Mouse (Mus musculus): ENCODE measurements around the gene P4ha2. TPM values are rescaled to one million over a fixed set of nuclear protein-coding genes. Genes with fewer than 3 reads are reported as not detected.

Gene P4ha2
- total and polyA plus RNA-seq, 3 experiments = 0.22 TPM; not detected in 2

GRCm38 (mm10) chr11:54119740-54120360, 20.0 kb downstream of the P4ha2 start:
- Histone ChIP-seq H3K4me1 (ENCODE audit: insufficient read depth, low read depth, low read length) (no peaks in the 10 kb centered on the region), H3K4me3 (ENCODE audit: low read depth, low read length) (no peak overlapping the region), H3K36me3 (replicated peaks) (no peaks in the 10 kb centered on the region), H3K27me3 (ENCODE audit: insufficient read depth, low read length) (peaks cover 4% of the 10 kb centered on the region; the same call in 1 of the 2 replicates), H3K9me3 (replicated peaks) (no peaks in the 10 kb centered on the region)
- TF ChIP-seq GATA1 (IDR thresholded peaks at IDR 0.05; ENCODE audit: borderline replicate concordance, low read length) = no peak
- no peak for TF ChIP-seq TAL1 (conservative IDR thresholded peaks at IDR 0.05; ENCODE audit: low read depth, low read length)
- no peak for TF ChIP-seq CTCF (IDR thresholded peaks at IDR 0.05; ENCODE audit: low read depth, low read length)
- no peak for TF ChIP-seq POLR2AphosphoS5 (IDR thresholded peaks at IDR 0.05; ENCODE audit: insufficient replicate concordance, low read depth, low read length)
- TF ChIP-seq GATA2 (IDR thresholded peaks at IDR 0.05; ENCODE audit: borderline replicate concordance, low read depth, low read length) = no peak
- no peak for DNase-seq (ENCODE audit: low spot score)
- no peak for ATAC-seq (ENCODE audit: extremely low read depth, insufficient number of reproducible peaks, low FRiP score, poor library complexity, severe bottlenecking)

GRCm38 (mm10) chr11:54122416-54123264, 22.7 kb downstream of the P4ha2 start:
- TF ChIP-seq TAL1 (conservative IDR thresholded peaks at IDR 0.05; ENCODE audit: low read depth, low read length) = no peak
- TF ChIP-seq GATA2 (IDR thresholded peaks at IDR 0.05; ENCODE audit: borderline replicate concordance, low read depth, low read length) = no peak
- TF ChIP-seq GATA1 (IDR thresholded peaks at IDR 0.05; ENCODE audit: borderline replicate concordance, low read length) = no peak
- no peak for TF ChIP-seq CTCF (IDR thresholded peaks at IDR 0.05; ENCODE audit: low read depth, low read length)
- no peak for TF ChIP-seq POLR2AphosphoS5 (IDR thresholded peaks at IDR 0.05; ENCODE audit: insufficient replicate concordance, low read depth, low read length)
- Histone ChIP-seq H3K36me3 (replicated peaks) (no peaks in the 10 kb centered on the region), H3K4me1 (ENCODE audit: insufficient read depth, low read depth, low read length) (no peaks in the 10 kb centered on the region), H3K27me3 (ENCODE audit: insufficient read depth, low read length) (no peaks in the 10 kb centered on the region; the same call in 1 of the 2 replicates), H3K4me3 (ENCODE audit: low read depth, low read length) (no peak overlapping the region), H3K9me3 (replicated peaks) (no peaks in the 10 kb centered on the region)
- DNase-seq (ENCODE audit: low spot score) (no peak), ATAC-seq (ENCODE audit: extremely low read depth, insufficient number of reproducible peaks, low FRiP score, poor library complexity, severe bottlenecking) (no peak)

- no peak overlapping the region for H3K4me3 ChIP-seq (ENCODE audit: low read depth, low read length)
- H3K27me3 ChIP-seq (ENCODE audit: insufficient read depth, low read length) = peaks cover 2% of the 10 kb centered on the region
- no peaks in the 10 kb centered on the region for H3K36me3 ChIP-seq (replicated peaks)
- ATAC-seq (ENCODE audit: extremely low read depth, insufficient number of reproducible peaks, low FRiP score, poor library complexity, severe bottlenecking) (no peak), DNase-seq (ENCODE audit: low spot score) (no peak)
- no peak for TF ChIP-seq CTCF (IDR thresholded peaks at IDR 0.05; ENCODE audit: low read depth, low read length)
- TF ChIP-seq GATA1 (IDR thresholded peaks at IDR 0.05; ENCODE audit: borderline replicate concordance, low read length) = no peak
- no peak for TF ChIP-seq GATA2 (IDR thresholded peaks at IDR 0.05; ENCODE audit: borderline replicate concordance, low read depth, low read length)
- TF ChIP-seq TAL1 (conservative IDR thresholded peaks at IDR 0.05; ENCODE audit: low read depth, low read length) = no peak
- no peak for TF ChIP-seq POLR2AphosphoS5 (IDR thresholded peaks at IDR 0.05; ENCODE audit: insufficient replicate concordance, low read depth, low read length)
- no peaks in the 10 kb centered on the region for H3K9me3 ChIP-seq (replicated peaks)
- no peaks in the 10 kb centered on the region for H3K4me1 ChIP-seq (ENCODE audit: insufficient read depth, low read depth, low read length)
These were observed 26.2 kb downstream of the P4ha2 start for GRCm38 (mm10) chr11:54125982-54126648.

- no peak overlapping the region for H3K4me3 ChIP-seq (ENCODE audit: low read depth, low read length)
- ATAC-seq (ENCODE audit: extremely low read depth, insufficient number of reproducible peaks, low FRiP score, poor library complexity, severe bottlenecking) = no peak
- TF ChIP-seq TAL1 (conservative IDR thresholded peaks at IDR 0.05; ENCODE audit: low read depth, low read length) (no peak), GATA2 (IDR thresholded peaks at IDR 0.05; ENCODE audit: borderline replicate concordance, low read depth, low read length) (no peak), POLR2AphosphoS5 (IDR thresholded peaks at IDR 0.05; ENCODE audit: insufficient replicate concordance, low read depth, low read length) (no peak), GATA1 (IDR thresholded peaks at IDR 0.05; ENCODE audit: borderline replicate concordance, low read length) (no peak), CTCF (IDR thresholded peaks at IDR 0.05; ENCODE audit: low read depth, low read length) (no peak)
- peaks cover 2% of the 10 kb centered on the region for H3K27me3 ChIP-seq (ENCODE audit: insufficient read depth, low read length)
- no peak for DNase-seq (ENCODE audit: low spot score)
- no peaks in the 10 kb centered on the region for H3K4me1 ChIP-seq (ENCODE audit: insufficient read depth, low read depth, low read length)
- H3K9me3 ChIP-seq (replicated peaks) = no peaks in the 10 kb centered on the region
- no peaks in the 10 kb centered on the region for H3K36me3 ChIP-seq (replicated peaks)
These were observed 26.9 kb downstream of the P4ha2 start for GRCm38 (mm10) chr11:54126654-54127374.

GRCm38 (mm10) chr11:54127397-54127796, 27.5 kb downstream of the P4ha2 start:
- no peaks in the 10 kb centered on the region for H3K36me3 ChIP-seq (replicated peaks)
- H3K4me3 ChIP-seq (ENCODE audit: low read depth, low read length) = no peak overlapping the region
- peaks cover 2% of the 10 kb centered on the region for H3K27me3 ChIP-seq (ENCODE audit: insufficient read depth, low read length)
- no peaks in the 10 kb centered on the region for H3K4me1 ChIP-seq (ENCODE audit: insufficient read depth, low read depth, low read length)
- no peak for TF ChIP-seq POLR2AphosphoS5 (IDR thresholded peaks at IDR 0.05; ENCODE audit: insufficient replicate concordance, low read depth, low read length)
- TF ChIP-seq CTCF (IDR thresholded peaks at IDR 0.05; ENCODE audit: low read depth, low read length) = no peak
- no peak for TF ChIP-seq GATA2 (IDR thresholded peaks at IDR 0.05; ENCODE audit: borderline replicate concordance, low read depth, low read length)
- TF ChIP-seq GATA1 (IDR thresholded peaks at IDR 0.05; ENCODE audit: borderline replicate concordance, low read length) = no peak
- no peak for TF ChIP-seq TAL1 (conservative IDR thresholded peaks at IDR 0.05; ENCODE audit: low read depth, low read length)
- no peaks in the 10 kb centered on the region for H3K9me3 ChIP-seq (replicated peaks)
- DNase-seq (ENCODE audit: low spot score) = no peak
- ATAC-seq (ENCODE audit: extremely low read depth, insufficient number of reproducible peaks, low FRiP score, poor library complexity, severe bottlenecking) = no peak
